Mouse (Mus musculus) G1E (cell line): ENCODE results near the gene Rreb1. TPM values are rescaled to one million over a fixed set of nuclear protein-coding genes. Genes with fewer than 3 reads are reported as not detected.

Experiments used
- ATAC-seq: 2 replicates; pipeline ENCODE4 v1.8.0; 2016; ENCODE audit warnings: mild to moderate bottlenecking; ENCODE audit not compliant: insufficient number of reproducible peaks, poor library complexity, low FRiP score, severe bottlenecking; ENCODE audit errors: extremely low read depth
- DNase-seq: peaks from one replicate; pipeline ENCODE4 v3.0.0; 2012; ENCODE audit warnings: low spot score
- H3K27me3 ChIP-seq: 2 replicates; pipeline ENCODE4 v1.6.1; 2012; ENCODE audit warnings: mild to moderate bottlenecking, low read length, inconsistent platforms; ENCODE audit not compliant: insufficient read depth
- H3K36me3 ChIP-seq: replicated peaks from 2 replicates; pipeline ENCODE3; 2012; ENCODE audit warnings: mild to moderate bottlenecking, inconsistent platforms
- H3K4me1 ChIP-seq: 2 replicates; pipeline ENCODE4 v1.6.1; 2012; ENCODE audit warnings: low read depth, low read length, inconsistent platforms, mixed read lengths; ENCODE audit not compliant: insufficient read depth
- H3K4me3 ChIP-seq: 2 replicates; pipeline ENCODE4 v1.5.1; 2012; ENCODE audit warnings: low read depth, mild to moderate bottlenecking, inconsistent platforms, low read length, moderate library complexity, mixed read lengths
- H3K9me3 ChIP-seq: replicated peaks from 2 replicates; pipeline ENCODE4 v1.6.1; 2012; ENCODE audit warnings: inconsistent platforms
- CTCF ChIP-seq: IDR thresholded peaks from 2 replicates; pipeline ENCODE4 v1.5.1; 2012; ENCODE audit warnings: low read depth, low read length, inconsistent platforms, mixed read lengths
- GATA1 ChIP-seq: IDR thresholded peaks from 2 replicates; pipeline ENCODE4 v1.6.1; 2012; ENCODE audit warnings: borderline replicate concordance, low read length, inconsistent platforms, mixed read lengths
- GATA2 ChIP-seq: IDR thresholded peaks from 2 replicates; pipeline ENCODE4 v1.6.1; 2012; ENCODE audit warnings: low read depth, low read length, inconsistent platforms, borderline replicate concordance
- POLR2AphosphoS5 ChIP-seq: IDR thresholded peaks from 2 replicates; pipeline ENCODE4 v1.6.1; 2012; ENCODE audit warnings: low read depth, low read length, inconsistent platforms; ENCODE audit not compliant: insufficient replicate concordance
- TAL1 ChIP-seq: conservative IDR thresholded peaks from 2 replicates; pipeline ENCODE4 v1.6.1; 2012; ENCODE audit warnings: low read depth, low read length, inconsistent platforms, mixed read lengths
- polyA plus RNA-seq: library from polyadenylated mRNA; stranded (reverse); fragments of >175 nt; gene quantifications from 2 replicates; pipeline ENCODE4 v1.2.3, GENCODE M21; 2012
- total RNA-seq, 2 experiments: library from RNA; stranded (forward) in 1 of 2; stranded (reverse) in 1 of 2; fragments of 200-1000 nt in 1 of 2; fragments of >200 nt in 1 of 2; fragmentation: Nextera tagmentation in 1 of 2; gene quantifications; 2 replicates each; pipeline ENCODE4 v1.2.3; 2014 to 2017

Gene Rreb1
- total and polyA plus RNA-seq, 3 experiments: 16.8 to 122 (median 87.2) TPM

DNA sequence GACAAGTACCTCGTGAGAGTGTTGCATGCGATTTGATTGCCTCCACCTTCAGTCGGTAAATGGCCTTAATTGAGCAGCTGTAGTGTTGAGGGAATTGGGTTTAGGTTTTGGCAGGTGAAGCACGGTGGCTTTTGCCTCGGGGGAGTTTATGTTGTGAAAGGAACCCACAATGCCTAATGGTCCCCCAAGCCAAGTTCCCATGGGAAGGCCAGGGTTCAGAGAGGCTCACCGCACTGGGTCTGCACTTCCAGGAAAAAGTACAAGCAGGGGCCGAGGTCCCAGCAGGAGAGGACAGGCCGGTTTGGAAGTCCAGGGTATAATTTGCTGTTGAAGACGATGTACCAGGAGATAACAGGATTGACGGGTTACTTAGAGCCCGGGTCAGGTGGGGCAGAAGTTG lies 68.3 kb downstream of the Rreb1 start:
- Histone ChIP-seq H3K9me3 (no peaks in the 10 kb centered on the region), H3K27me3 (no peaks in the 10 kb centered on the region), H3K36me3 (peaks cover 66% of the 10 kb centered on the region), H3K4me1 (peaks cover 80% of the 10 kb centered on the region), H3K4me3 (no peak overlapping the region; the same call in 1 of the 2 replicates)
- TF ChIP-seq GATA2 (no peak), TAL1 (no peak), GATA1 (no peak), POLR2AphosphoS5 (no peak), CTCF (no peak)
- ATAC-seq (no peak), DNase-seq (no peak)

DNA sequence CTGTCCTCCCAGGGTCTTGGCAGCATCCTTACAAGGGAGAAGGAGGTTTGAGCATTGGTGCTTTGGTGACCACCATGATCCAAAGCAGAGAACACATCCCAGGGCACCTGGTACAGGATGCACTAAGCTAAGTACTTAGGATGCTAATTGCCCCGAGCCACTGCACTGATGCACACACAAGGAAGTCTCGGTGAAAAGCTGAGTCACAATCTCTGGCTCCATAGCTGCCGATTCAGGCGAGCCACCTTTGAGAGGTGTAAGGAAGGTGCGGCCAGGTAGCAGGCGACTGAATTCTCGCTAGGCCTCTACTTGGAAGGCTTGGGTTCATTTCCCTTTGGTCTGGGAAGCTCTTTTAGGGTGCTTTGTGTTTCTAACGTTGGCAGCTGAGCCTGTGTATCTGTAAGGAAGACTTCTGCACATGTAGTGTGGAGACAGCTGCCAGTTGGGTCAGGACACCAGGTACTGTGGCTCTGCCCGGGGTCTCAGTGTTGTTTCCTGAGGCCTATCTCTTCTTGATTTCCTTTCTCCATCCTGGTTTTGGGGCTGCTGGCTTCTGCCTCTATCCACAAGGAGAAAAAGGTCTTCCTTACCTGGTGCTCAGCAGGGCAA lies 68.9 kb downstream of the Rreb1 start:
- TF ChIP-seq POLR2AphosphoS5 (no peak), GATA2 (no peak), GATA1 (no peak), TAL1 (no peak), CTCF (no peak)
- H3K4me1 ChIP-seq: peaks cover 80% of the 10 kb centered on the region

GRCm38 (mm10) chr13:37847601-37848358 lies 69.6 kb downstream of the Rreb1 start:
- Histone ChIP-seq H3K36me3 (peaks cover 61% of the 10 kb centered on the region), H3K27me3 (no peaks in the 10 kb centered on the region), H3K4me1 (peaks cover 82% of the 10 kb centered on the region)

More for the DNA sequence above, 68.9 kb downstream of the Rreb1 start:
- H3K4me3 ChIP-seq: no peak overlapping the region
- H3K27me3 ChIP-seq: no peaks in the 10 kb centered on the region
- no peak for DNase-seq
- ATAC-seq: no peak
- no peaks in the 10 kb centered on the region for H3K9me3 ChIP-seq
- peaks cover 64% of the 10 kb centered on the region for H3K36me3 ChIP-seq

GRCm38 (mm10) chr13:37848438-37848837 lies 70.2 kb downstream of the Rreb1 start:
- TF ChIP-seq GATA2: no peak
- TF ChIP-seq GATA1: no peak
- no peak for TF ChIP-seq CTCF
- TF ChIP-seq POLR2AphosphoS5: no peak
- no peak for TF ChIP-seq TAL1
- no peak overlapping the region for H3K4me3 ChIP-seq
- peaks cover 82% of the 10 kb centered on the region for H3K4me1 ChIP-seq
- H3K36me3 ChIP-seq: peaks cover 57% of the 10 kb centered on the region
- no peaks in the 10 kb centered on the region for H3K27me3 ChIP-seq
- ATAC-seq: no peak
- no peak for DNase-seq
- H3K9me3 ChIP-seq: no peaks in the 10 kb centered on the region

More at GRCm38 (mm10) chr13:37847601-37848358, 69.6 kb downstream of the Rreb1 start:
- Histone ChIP-seq H3K4me3 (no peak overlapping the region), H3K9me3 (no peaks in the 10 kb centered on the region)
- TF ChIP-seq GATA1 (no peak), POLR2AphosphoS5 (no peak), CTCF (no peak), GATA2 (no peak), TAL1 (no peak)
- no peak for ATAC-seq
- no peak for DNase-seq

DNA sequence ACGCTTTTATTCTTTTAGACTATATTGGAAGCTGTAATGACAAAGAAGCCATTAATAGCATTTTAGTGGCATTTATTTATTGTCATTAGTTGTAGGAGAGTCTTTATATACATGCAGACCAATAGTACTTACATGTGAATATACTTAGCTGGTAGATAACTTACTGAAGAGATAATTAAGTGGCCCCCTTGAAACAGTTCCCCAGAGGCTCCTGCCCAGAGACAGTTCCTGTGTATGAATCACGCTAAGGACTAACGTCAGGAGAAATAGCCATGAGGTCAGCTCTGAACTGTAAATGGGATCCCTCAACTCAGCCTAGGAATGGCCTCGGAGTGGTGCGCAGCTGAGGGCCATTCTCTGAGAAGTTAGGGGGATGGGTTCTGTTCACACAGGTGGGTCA lies 73.4 kb downstream of the Rreb1 start:
- Histone ChIP-seq H3K36me3 (peaks cover 39% of the 10 kb centered on the region), H3K9me3 (no peaks in the 10 kb centered on the region), H3K4me1 (peaks cover 73% of the 10 kb centered on the region), H3K4me3 (no peak overlapping the region), H3K27me3 (no peaks in the 10 kb centered on the region)
- DNase-seq (no peak), ATAC-seq (no peak)
- no peak for TF ChIP-seq GATA1
- TF ChIP-seq POLR2AphosphoS5: no peak
- TF ChIP-seq TAL1: no peak
- TF ChIP-seq GATA2: no peak
- TF ChIP-seq CTCF: no peak

GRCm38 (mm10) chr13:37852850-37853249 lies 74.7 kb downstream of the Rreb1 start:
- Histone ChIP-seq H3K27me3 (no peaks in the 10 kb centered on the region), H3K9me3 (no peaks in the 10 kb centered on the region), H3K4me3 (peak overlapping the region; percentile 28; the same call in 1 of the 2 replicates), H3K4me1 (peaks cover 71% of the 10 kb centered on the region), H3K36me3 (peaks cover 27% of the 10 kb centered on the region)
- no peak for ATAC-seq
- TF ChIP-seq GATA1: no peak
- no peak for TF ChIP-seq POLR2AphosphoS5
- no peak for TF ChIP-seq TAL1
- TF ChIP-seq CTCF: no peak
- no peak for DNase-seq
